Mouse (Mus musculus): Measurements from ENCODE around the gene Slc11a1.

Slc11a1 gene

DNA sequence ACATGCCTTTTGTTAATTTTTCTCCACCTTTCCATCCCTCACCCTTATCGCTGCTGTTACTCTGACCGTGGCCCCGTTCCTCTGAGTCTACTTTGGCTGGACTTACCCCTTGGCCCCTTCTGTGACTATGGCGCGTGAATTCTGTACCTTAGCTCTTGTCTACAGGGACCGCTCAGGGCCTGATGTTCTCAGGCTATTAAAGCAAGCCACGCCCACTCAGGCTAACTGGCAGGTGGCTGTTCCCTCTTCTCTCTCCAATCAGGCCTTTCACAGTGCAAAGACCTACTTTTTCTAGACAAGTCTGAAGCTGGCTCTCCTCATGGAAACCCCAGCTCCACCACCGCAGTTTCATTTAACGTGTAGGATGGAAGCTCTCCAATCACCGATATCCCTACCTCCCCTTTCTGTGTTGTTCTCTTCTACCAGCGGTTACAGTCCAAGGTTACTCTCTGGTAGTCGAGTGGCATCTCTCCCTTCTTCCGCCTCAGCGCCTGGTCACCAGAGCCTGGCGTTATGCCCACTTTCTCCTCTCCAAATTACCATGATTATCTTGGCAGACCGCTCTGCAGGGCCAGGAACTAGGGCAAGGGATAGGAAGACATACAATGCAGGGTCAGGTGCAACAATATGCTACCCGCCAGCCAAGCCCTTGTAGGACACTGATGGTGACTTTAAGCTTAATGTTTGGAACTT lies 43.9 kb downstream of the Slc11a1 start:
- DNase-seq = no peak

DNA sequence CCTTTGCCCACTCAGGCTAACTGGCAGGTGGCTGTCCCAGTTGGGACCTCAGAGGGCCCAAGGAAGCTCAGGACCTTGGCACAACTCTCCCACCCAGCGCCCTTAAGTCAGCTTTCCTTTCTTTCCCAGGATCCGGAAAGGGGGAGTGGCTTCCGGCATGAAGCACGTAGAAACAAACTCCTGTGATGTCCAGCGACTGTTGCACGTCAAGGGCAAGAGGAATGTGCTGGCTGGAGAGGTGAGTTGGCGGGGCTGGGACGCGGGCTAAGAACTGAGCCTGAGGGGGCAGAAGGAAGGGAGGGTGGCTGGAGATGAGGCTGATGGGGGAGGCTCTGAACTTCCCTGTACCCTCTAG lies 44.4 kb downstream of the Slc11a1 start:
- DNase-seq = no peak

DNA sequence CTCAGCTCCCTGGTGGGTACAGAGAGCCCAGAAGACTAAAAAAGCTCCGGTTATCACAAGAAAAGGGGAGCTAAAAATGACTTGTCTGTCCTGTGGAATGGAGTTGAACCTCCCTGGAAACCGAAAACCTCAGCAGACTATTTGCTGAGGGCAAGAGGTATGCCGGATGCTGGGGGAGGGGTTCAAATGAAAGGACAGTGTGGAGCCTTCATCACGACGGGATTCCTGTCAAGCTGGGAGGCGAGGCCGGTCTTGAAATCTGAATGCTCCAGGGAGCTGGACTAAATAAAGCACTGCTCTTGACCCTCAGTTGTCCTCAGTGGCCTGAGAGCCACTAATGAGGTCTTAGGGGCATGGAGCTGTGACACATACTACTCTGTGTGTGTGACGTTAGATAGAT lies 48.2 kb downstream of the Slc11a1 start:
- DNase-seq = no peak

GRCm38 (mm10) chr1:74425845-74426244 lies 50.9 kb downstream of the Slc11a1 start:
- no peak for DNase-seq

DNA sequence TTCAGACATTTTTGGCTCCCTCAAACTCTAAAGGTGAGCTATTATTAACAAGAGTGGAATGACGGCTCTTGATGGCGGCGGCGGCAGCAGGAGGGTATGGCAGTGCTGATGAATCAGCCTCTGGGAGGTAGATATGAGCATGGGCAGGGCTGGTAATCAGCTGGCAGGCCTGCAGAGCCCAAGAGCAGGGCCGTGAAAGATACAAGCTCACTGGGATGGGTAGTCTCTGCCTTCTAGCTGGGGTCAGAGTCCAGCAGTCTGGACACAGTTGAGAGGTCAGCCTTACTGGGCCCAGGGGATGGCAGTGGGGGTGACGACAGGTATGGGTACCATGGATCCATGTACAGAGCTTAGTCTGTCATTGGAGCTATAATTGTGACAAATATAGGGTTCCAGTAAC lies 58.2 kb downstream of the Slc11a1 start:
- no peak for DNase-seq

GRCm38 (mm10) chr1:74434596-74434995 lies 59.6 kb downstream of the Slc11a1 start:
- DNase-seq = no peak

DNA sequence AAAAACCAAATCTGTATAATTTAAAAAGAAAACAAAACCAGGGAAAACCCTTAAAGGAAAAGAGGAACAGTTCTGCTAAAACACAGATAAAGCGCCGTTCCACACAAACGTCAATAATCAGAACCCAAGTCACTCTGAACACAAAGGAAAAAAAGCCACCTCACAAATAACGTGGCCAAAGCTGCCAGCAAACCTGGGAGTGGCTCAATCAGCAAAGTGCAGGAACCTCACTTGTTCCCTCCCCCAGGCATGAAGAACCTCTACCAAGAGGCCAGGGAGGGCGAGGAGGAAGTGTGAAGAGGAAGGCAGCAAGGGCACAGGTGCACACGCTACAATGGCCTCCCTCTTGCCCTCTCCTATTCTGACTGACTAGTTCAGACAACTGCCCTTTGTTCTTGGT lies 60.6 kb downstream of the Slc11a1 start:
- DNase-seq = no peak

Measured in right cerebral cortex, adult 18-20 months (tissue).